Mouse (Mus musculus) urinary bladder, adult 18-20 months (tissue): ENCODE results near the gene Ppfibp2.

Experiments used
- DNase-seq, 2 experiments: peaks; one replicate each; pipeline ENCODE4 v3.0.0; 2022; ENCODE audit warnings: low spot score in 2 of 2, mixed read lengths in 2 of 2

The Ppfibp2 gene

DNA sequence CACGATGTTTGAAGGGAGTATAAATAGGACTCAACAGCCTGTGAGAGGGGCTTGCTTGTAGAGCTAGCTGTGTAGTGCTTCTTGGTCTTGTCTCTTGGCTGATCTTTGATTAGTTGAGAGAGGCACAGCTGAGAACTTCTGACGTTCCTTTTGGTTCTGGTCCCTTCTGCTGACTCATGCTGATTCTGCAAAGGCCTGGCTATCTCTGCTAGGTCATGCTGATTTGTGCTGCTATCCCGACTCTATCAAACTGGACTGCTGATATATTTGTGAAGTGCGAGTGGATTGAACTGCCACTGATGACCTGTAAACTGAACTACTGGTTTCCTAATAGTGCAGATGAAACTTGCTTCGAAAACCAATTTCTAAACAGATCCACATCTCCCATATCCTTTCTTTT lies 15.9 kb downstream of the Ppfibp2 start:
- DNase-seq: no peak

DNA sequence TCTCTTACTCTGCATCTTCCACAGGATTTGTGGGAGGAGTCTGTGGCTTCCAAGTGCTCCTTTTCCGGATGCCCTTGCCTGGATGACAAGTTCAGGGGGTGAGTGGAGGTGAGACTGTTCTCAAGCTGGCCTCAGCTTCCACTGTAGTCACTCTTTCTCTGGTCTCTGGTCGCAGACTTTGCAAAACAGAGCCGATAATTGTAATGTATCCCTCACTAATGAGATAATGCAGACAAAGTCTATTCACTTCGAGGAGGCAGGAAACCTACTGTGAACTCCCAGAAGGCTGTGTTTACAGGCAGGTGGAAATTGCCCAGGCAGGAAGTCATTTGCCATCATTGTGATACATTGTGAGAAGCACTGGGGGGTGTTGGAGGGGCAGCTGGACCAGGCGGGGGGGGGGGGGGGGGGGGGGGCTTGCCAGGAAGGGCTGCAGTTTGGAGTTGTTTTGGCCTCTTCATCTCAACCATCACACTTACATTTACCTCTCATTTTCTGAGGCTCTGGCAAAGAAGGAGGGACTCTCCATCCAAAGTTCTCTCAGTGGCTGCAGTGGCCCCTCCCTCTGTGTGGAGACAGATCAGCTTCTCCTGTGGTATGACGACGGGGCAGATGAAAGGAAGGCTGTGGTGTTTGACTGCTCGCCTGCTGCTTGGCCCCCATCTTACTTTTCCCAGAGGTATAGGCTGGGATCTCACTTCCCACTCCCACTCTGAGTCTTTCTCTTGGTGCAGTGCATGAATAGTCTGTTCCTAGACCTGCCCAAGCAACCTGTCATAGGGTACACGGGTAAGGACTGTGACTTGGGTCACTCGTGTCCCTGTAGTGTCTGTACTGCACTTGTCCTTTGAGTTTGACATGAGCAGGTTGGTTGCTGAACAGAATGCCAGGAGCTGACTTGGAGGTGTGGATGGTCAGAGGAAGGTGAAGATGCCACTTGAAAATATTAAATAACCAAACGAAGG lies 23.3 kb downstream of the Ppfibp2 start:
- no peak for DNase-seq

GRCm38 (mm10) chr7:107619225-107619624 lies 24.2 kb downstream of the Ppfibp2 start:
- no peak for DNase-seq

GRCm38 (mm10) chr7:107620137-107620536 lies 25.1 kb downstream of the Ppfibp2 start:
- DNase-seq: no peak

DNA sequence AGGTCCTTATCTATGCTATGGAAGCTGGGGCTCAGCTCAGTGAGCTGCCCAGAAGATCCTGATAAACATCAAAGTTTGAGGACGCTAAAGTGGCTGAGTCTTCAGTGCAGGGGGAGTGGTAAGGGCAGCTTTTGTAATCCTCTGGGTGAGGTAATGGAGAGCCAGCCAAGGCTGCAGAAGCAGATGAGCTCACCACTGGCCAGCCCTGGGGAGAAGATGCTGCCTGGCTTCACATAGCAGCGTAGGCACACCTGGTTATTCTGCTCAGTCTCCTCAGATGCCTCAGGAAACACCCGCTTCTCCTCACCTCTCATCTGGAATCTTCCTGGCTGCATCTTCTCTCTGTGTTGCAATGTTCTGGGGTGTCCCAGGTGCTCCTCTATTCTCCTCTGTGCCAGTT lies 29.4 kb downstream of the Ppfibp2 start:
- DNase-seq: no peak

GRCm38 (mm10) chr7:107625061-107625460 lies 30.1 kb downstream of the Ppfibp2 start, which contains the start of gene 5330417H12Rik:
Gene 5330417H12Rik, minus strand, starts transcription at chr7:107625161.
- DNase-seq: no peak

- no peak for DNase-seq
Observed at GRCm38 (mm10) chr7:107625781-107626180, 30.8 kb downstream of the Ppfibp2 start.

DNA sequence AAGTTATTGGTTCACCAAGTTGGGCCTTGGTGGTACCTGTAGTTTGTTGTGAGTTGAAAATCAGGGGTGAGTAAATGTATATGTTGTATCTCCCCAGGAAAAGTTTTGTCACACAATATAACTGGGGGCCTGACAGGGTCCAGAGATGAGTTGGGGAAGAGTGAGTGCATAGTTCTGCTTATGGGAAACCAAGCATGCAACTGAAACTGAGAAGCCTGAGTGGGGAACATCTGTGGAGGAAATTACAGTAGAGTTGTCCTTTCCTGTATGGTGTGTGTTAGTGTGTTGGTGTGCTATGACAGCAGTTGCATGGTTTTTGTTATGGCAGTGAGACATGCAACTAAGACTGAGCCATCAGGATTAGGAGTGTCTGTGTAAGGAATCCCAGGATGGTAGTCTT lies 33.4 kb downstream of the Ppfibp2 start:
- DNase-seq: no peak

GRCm38 (mm10) chr7:107633201-107633600 lies 38.2 kb downstream of the Ppfibp2 start:
- DNase-seq: no peak

DNA sequence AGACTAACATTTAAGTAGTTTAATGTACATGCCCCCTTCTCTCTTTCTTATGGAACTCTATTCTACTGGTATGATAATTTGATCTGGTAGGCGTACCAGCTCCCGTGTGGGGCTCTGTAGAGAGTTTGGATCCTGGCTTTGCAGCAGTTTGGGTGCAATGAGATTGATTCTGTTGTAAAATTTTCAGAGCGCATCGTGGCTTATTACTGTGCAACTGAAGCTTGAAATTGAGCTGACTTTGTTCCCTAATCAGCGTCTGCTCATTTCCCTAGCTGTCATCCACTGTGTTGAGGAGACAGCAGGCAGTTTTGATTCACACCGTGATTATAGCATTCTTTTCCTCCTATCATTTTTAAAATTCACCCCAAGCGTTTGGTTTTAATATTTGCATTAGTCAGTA lies 42.4 kb downstream of the Ppfibp2 start:
- no peak for DNase-seq

GRCm38 (mm10) chr7:107638026-107638425 lies 43.0 kb downstream of the Ppfibp2 start:
- no peak for DNase-seq

GRCm38 (mm10) chr7:107642586-107643275 lies 47.7 kb downstream of the Ppfibp2 start:
- DNase-seq: no peak

GRCm38 (mm10) chr7:107644987-107645386 lies 50.0 kb downstream of the Ppfibp2 start:
- no peak for DNase-seq

GRCm38 (mm10) chr7:107648937-107649688 lies 54.1 kb downstream of the Ppfibp2 start:
- no peak for DNase-seq

DNA sequence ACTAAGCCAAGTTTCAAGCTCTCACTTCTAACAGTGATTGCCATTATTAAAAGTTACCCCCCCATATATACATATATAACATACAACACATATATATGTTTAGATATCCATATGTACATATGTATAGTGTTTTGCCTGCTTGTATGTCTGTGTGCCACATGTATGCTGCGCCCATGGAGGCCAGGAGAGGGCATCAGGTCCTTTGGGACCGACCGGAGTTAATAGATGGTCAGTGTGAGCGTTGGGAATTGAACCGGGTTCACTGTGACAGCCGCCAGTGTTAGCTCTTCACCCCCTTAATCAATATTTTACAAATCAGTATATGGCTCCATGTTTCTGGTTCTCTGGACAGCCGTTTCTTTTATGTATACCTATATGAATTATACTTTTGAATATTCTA lies 55.0 kb downstream of the Ppfibp2 start:
- DNase-seq: no peak

- no peak for DNase-seq
Observed at GRCm38 (mm10) chr7:107651821-107652220, 56.8 kb downstream of the Ppfibp2 start.

GRCm38 (mm10) chr7:107656451-107656850 lies 61.4 kb downstream of the Ppfibp2 start:
- DNase-seq: no peak

DNA sequence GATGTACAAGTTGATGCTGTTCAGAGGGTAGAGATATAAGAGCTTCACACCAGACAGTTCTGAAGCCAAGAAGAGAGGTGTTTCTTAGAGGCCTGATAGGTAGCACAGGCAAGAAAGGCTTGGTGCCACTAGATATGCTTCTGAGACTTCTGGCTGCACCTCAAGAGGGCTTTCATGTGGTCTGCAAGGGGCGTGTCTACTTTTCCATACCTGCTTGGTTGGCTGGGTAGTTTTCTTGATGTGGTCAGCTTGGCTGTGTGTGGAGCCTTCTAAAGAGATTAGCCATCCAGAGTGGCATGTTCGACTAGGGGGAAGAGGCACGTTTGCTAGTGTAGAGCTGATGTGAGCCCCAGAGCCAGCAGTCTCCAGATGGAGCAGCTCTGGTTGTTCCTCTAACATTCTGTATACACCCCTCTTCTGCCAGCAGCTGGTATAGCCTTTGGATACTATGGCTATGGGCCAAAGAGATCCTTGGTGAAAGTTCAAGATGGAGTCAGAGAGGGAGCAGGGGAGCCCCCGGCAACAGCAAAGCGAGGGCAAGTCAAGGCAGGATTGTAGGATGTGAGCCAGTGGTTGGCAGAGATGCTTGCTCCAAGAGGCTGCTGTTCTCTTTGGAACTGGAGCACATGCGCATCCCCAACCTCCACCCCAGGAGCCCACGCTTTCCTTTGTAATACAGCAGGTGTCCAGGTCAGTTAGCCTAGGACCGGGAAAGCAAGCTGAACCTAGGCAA lies 64.3 kb downstream of the Ppfibp2 start:
- no peak for DNase-seq

- DNase-seq: no peak
Observed at GRCm38 (mm10) chr7:107661189-107661842, 66.3 kb downstream of the Ppfibp2 start.

DNA sequence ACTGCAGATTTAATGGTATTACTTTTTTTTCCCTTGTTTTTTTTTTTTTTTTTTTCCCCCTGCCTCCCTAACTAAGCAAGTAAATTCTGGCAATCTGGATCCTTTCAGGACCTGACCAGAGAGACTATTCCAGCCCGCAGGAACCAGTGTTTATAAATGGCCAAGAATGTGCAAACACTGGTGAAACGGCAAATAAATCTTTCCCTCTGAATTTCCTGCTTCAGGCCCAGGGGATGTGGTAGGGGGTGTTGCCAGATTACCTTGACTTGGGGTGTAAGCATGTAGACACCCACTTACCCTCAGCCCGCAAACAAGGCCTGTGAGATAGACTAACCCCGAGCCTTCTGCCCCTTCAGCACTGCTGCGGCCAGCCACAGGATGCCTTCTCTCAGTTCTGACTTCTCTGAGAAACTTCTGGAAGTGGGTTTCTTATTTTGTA lies 66.9 kb downstream of the Ppfibp2 start:
- DNase-seq: no peak

DNA sequence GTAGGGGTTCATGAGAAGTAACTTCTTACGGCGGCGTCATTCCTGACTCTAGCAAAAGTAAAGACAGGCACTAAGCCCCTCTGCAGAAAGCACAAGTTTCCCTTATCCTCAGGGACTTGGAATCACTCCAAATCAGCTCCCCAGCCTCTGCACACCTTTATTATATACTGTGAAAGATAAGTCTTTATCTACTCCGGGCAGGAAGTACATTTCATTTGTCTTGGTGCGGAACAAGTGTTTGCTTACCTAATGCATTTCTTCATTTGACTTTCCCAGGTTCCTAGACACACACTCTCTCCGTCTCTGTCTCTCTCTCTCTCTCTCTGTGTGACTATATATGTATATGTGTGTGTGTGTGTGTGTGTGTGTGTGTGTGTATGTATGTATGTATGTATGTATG lies 68.6 kb downstream of the Ppfibp2 start:
- DNase-seq: no peak
